In the genomic region with DNA sequence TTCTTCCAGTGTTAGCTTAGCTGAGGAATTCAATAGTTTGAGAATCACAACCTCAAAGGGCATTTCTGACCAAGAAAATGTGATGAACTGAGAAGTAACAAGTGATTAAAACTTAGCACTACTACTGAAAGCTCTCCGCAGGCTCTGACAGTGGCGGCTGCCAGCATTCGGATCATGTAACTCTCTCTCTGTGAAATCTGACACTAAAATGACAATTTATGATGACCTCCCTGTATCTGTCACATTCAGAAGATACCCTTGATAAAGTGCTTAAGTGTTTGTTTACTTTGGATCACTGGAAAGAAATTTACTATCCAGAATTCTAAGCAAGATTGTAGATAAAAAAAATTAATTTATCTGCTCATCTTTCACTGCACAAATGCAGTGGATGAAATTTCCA, we compare ENCODE assay signal across 12 mouse cellular contexts.
"Had no signal": no experiment of that assay in that cellular context is flagged by ENCODE, and none has a peak within 500 bp of the region (broad histone marks: within the 10 kb centered on the region; RNA-seq: fewer than 3 reads in every experiment).

No protein-coding gene starts in this region.

- H3K27ac ChIP-seq: limb, embryonic 13.5 days; liver, embryonic 14.5 days; midbrain, embryonic 10.5 days; neural tube, embryonic 15.5 days had no signal

- H3K36me3 ChIP-seq: limb, embryonic 13.5 days; midbrain, embryonic 10.5 days; neural tube, embryonic 15.5 days had no signal

- DNase-seq: left cerebral cortex, postnatal 4 days; lung, adult 18-20 months; midbrain, embryonic 14.5 days; right cerebral cortex, adult 18-20 months; right cerebral cortex, postnatal 25 days; thymus, adult 18-20 months; thymus, postnatal 14 days had no signal

- H3K27me3 ChIP-seq: limb, embryonic 13.5 days; neural tube, embryonic 15.5 days had no signal

- H3K4me3 ChIP-seq: limb, embryonic 13.5 days; midbrain, embryonic 10.5 days; myocyte; neural tube, embryonic 15.5 days had no signal

- H3K4me1 ChIP-seq: limb, embryonic 13.5 days; midbrain, embryonic 10.5 days; neural tube, embryonic 15.5 days had no signal

- H3K4me2 ChIP-seq: limb, embryonic 13.5 days; neural tube, embryonic 15.5 days had no signal

- H3K9me3 ChIP-seq: limb, embryonic 13.5 days; midbrain, embryonic 10.5 days; neural tube, embryonic 15.5 days had no signal

- H3K9ac ChIP-seq: limb, embryonic 13.5 days; liver, embryonic 14.5 days; neural tube, embryonic 15.5 days had no signal
